Mouse (Mus musculus): Measurements from ENCODE around the gene Rnf207.

Rnf207 gene

DNA sequence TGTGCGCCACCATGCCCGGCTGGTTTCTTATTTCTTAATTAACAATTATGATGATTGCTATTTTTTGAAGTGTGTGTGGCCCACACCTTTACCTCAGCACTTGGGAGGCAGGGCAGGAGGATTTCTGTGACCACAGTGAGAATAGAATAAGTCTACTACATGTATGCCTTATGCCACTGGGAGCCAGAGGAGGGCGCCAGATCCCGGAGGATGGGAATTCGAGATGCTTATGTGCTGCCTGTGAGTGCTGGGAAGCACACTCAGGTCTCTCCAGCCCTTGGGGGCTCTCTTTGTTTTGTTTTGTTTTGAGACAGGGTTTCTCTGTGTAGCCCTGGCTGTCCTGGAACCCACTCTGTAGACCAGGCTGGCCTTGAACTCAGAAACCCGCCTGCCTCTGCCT, 9.9 kb upstream of the Rnf207 start:
- WGBS, result 70% methylated on average over 6 of the region's 6 CpGs

- WGBS, result 2% methylated on average over 11 of the region's 11 CpGs
Observed at GRCm38 (mm10) chr4:152326543-152326942, 7.8 kb upstream of the Rnf207 start.

DNA sequence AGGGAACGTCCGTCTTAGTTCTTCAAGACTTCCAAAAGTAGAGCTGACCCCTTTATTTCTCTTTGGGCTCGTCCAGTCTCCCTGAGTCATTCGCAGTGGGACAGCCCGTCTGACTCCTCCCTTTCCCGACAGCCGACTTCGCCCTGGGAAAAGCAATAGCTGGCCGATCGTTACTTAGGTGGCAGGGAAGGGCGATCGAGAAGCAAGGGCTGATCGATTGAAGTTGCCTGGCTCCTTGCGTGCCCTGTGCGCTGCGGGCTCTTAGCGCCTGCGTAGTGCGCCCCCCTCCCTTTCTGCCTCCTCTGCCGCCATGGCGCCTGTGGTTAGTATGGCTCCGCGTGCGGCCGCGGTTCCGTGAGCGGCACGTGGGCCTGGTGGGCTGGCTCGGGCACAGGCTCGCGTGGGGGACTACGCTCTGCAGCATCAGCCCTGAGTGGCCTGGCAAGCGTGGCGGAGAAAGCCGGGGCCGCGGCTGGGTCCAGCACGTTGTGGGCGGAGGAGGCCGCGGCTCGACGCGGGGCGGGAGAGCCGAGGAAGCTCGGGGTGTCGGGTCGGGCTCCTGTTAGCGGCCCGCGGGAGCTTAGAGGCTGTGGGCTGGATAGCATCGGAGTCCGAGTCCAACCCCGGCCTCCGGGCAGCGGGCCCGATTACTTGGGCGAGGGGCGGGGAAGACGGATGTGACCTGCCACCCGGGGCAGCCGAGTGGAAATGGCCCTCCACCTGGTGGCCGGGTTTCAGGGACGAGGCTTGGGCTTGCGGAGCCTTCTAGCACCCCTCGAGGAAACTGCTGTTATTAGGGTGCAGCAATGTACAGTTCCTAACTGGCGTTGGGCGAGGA, 7.0 kb upstream of the Rnf207 start, which contains the start of gene Rpl22:
Gene Rpl22, plus strand, starts transcription at position 169 of the 838 bp plus-strand sequence.
- under 1% methylated on average over 70 of the region's 70 CpGs for WGBS

DNA sequence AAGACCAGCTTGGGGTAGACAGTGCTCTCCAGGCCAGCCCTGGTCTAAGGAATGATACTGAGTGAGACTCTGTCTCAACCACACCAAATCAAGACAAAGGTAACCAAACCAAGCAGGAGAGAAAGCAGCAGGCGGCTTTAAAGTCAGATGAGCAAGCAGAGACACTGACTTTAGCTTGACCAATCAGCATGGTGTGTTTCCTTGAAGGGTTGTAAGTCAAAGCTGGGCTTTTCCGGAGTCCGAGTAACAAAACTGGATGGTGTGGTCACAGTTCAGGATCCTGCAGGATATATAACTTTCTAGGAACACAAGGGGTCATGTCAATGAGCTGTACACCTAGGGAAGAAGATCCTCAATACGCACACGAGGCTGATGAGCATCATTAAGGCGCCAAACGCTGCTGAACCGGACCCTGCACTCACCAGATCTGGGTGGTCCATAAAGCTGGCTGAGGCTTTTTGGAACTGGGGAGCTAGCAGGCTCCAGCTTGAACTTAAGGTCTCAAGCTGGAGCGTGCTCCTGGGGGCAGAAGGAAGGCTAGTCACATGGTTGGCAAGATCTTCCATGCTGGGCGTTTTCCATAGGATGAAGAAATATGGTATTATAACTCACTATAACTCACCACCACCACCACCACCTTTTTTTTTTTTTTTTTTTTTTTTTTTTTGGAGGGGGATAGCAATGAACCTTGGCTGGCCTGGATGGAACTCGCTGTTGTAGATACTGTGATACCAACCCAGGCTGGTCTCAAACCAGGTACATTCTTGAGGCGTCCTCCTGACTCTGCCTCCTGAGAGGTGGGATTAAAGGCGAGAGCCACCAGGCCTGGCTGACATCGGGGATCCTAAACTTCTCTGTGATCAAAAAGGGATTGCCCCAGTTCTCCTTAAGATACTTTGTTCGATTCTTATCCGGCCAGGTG, 6.1 kb upstream of the Rnf207 start:
- WGBS, result 50% methylated on average over 16 of the region's 16 CpGs

DNA sequence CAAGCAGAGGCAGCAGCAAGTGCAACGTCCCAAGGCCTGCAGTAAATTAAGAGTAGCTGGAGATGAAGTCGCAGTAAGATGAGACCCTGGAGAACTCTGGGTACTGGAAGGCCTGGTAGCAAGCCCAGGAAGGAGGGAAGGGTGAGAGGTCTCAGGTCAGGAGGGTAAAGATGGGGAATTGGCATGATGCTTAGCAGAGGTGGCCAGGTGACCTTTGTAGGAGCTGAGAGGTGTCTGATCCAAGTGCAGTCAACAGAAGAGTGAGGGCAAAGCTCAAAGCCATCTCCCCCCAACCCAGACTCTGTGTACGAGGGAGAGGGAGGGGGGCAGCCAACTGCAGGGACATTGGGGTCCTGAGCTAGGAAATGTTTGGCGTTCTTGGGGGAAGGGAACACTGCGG, 2.7 kb upstream of the Rnf207 start:
- WGBS, result 62% methylated on average over 5 of the region's 5 CpGs

DNA sequence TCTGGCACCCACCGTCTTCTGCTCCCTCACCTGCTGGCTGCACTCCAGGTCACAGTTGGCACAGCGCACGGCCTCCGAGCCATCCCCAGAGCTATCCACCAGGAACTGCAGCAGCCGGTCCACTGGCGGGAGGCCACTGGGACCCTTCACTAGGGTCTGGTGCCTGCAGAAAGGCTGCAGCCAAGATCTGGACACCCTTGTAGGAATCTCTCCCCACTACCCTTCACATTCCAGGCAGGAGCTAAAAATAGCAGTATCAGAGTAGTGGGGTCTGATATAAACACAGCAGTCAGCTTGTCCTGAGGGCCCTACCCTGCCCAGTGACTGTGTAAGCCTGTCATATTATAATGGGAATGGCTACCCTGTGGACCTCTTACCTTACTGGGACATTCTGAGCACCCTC, 1.2 kb downstream of the Rnf207 start:
- 71% methylated on average over 6 of the region's 6 CpGs for WGBS

GRCm38 (mm10) chr4:152315498-152316213, 3.1 kb downstream of the Rnf207 start:
- WGBS, result 2% methylated on average over 43 of the region's 43 CpGs

- under 1% methylated on average over 29 of the region's 29 CpGs for WGBS
Observed at GRCm38 (mm10) chr4:152313211-152313632, 5.6 kb downstream of the Rnf207 start.

GRCm38 (mm10) chr4:152312186-152312585, 6.6 kb downstream of the Rnf207 start:
- 13% methylated on average over 14 of the region's 14 CpGs for WGBS

- 89% methylated on average over 9 of the region's 9 CpGs for WGBS
Observed at GRCm38 (mm10) chr4:152307542-152307941, 11.3 kb downstream of the Rnf207 start.

DNA sequence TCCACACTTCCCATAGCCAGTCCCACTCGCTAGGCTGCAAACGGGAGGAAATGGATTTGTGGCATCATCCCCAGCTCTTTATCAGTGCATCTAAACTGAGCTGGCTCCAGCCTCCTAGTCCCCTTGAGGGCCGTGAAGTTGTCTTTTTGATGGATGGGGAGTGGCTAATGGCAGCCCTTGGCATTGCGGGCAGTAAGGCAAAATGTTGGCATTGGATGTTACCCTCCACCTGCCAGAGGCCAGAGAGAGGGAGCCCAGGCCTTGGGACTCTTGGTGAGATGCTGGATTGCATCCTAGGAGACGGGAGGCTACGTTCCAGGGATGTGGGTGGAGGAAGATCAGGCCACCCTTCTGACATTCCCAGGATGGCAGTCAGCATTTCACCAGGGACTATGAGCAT, 12.8 kb downstream of the Rnf207 start:
- WGBS, result 73% methylated on average over 6 of the region's 6 CpGs

DNA sequence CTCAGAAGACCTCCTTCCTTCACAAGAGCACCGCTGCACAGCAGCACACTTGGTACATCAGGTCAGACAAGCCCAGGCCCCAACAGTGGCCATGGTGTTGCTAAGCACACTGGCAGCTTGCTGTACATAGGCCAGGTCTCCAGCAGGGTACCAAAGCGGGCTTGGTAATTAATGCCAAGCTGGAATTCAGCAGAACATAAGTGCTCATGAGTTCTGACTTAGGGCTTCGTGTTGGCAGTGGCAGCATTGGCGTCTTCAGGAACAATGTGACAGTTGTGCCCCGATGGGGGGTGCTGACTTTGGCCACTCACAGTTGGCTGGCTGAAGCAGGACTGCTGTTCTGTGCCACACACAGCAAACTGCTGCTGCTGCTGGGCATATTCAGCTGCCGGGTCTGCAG, 14.1 kb downstream of the Rnf207 start:
- WGBS, result 70% methylated on average over 6 of the region's 6 CpGs

DNA sequence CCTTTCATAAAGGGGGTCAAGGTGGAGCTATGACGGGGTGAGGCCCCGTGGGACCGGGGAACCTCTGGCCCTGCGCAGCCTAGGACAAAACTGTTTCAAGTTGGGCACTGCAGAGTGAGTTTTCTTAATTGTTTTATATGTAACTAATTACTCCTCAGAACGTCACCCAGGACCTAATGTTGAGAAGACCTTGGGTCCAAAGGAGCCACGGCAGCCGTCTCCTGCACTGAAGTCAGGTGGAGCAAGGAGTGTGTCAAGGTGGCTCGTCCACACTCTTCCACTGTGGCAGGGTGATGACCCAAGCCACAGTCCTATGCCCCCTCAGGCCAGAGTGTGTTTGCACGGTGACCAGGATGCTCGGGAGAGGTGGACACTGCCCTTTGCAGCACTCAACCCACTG, 15.6 kb downstream of the Rnf207 start:
- 95% methylated on average over 10 of the region's 10 CpGs for WGBS

DNA sequence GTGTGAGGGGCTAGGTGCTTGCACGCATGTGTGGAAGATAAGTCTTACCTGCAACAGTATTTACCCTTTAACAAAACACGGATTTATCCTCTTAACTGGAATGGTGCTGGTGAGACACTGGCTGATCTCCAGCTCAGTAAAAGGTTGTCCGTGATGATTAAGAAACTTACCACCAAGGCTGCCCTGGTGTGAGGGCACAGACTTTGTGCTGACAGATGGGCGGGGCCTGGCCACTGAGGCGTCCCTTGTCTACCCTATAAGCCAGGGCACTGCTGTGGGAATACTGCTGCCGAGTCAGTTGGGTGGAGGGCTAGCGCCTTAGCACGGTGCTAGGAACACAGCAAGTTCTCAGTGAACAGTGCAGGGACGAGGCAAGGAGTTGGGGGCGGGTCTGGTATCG, 16.8 kb downstream of the Rnf207 start:
- WGBS, result 82% methylated on average over 11 of the region's 11 CpGs

GRCm38 (mm10) chr4:152300375-152300774, 18.4 kb downstream of the Rnf207 start:
- 59% methylated on average over 8 of the region's 8 CpGs for WGBS

- WGBS, result 82% methylated on average over 14 of the region's 14 CpGs
Observed at GRCm38 (mm10) chr4:152298836-152299235, 20.0 kb downstream of the Rnf207 start.

GRCm38 (mm10) chr4:152296874-152297861, 21.6 kb downstream of the Rnf207 start, which contains the start of gene Icmt:
TSS of gene Icmt (plus strand) at chr4:152297227.
- under 1% methylated on average over 119 of the region's 119 CpGs for WGBS

DNA sequence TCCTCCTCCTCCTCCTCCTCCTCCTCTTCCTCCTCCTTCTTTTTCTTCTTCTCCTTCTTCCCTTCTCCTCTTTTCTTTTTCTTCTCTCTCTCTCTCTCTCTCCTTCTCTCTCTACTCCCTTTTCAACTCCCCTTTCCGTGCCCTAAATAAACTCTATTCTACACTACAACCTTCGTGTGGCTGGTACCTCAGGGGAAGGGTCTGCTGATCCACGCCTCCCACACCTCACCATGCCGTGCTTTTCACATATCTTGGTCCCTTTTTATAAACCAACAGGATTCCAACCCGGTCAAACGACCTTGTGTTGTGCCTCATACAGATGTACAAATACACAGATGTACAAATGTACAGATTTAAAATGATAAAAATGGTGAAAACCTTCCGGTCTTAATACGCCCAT, 22.4 kb downstream of the Rnf207 start:
- 16% methylated on average over 8 of the region's 8 CpGs for WGBS

GRCm38 (mm10) chr4:152295916-152296315, 22.9 kb downstream of the Rnf207 start:
- WGBS, result 58% methylated on average over 4 of the region's 4 CpGs

DNA sequence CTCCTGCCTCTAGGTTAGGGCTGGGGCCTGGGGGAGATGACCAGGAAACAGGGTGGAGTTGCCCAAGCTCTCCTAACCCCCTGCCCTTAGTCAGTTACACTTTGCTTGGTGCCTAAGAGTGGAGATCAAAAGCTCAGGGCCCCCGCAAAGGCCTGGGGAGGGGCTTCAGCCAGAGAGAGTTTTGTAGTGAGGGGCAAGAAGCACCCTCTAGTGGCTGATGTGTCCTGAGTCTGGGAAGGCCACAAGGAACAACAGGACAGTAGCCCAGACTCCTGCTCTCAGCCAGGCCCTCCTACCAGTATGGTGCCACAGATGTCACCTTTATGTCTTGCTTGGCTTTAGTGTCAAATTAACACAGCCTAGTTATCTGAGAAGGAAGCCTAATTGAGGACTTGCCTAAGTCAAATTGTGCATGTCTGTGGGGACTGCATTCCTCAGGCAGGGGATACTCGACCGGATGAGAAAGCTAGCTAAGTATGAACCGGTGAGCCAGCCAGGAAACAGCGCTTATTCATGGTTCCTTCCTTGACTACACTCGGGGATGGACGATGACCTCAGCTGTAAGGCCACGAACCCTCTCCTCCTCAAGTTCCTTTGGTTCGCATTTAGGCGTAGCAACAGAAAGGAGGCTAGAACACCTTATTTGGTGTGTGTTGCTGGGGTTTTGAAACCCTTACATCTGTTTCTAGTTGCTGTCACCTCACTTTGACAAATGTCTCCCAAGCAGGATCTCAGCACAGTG, 24.4 kb downstream of the Rnf207 start:
- 62% methylated on average over 10 of the region's 10 CpGs for WGBS

All from cerebral cortex, adult 2 months (tissue).